8 mouse cellular contexts compared by ENCODE assay signal in genomic region chr16:20548096-20548948, GRCm38 (mm10). TPM values are rescaled to one million over a fixed set of nuclear protein-coding genes. Genes with fewer than 3 reads are reported as not detected.
A peak's percentile ranks its signal among the peaks of the same experiment; 100 is the strongest.
DNase-seq lines count a peak whose midpoint lies in the region; ATAC-seq and TF ChIP-seq lines count a peak whose summit lies in the region.

Abcf3 (plus strand) TSS chr16:20548577.

- ATAC-seq in heart, embryonic 11.5 days (replicated peaks; ENCODE audit: insufficient number of reproducible peaks, low FRiP score, low TSS enrichment) = peak; percentile 99
- ATAC-seq in kidney, embryonic 16.5 days (ENCODE audit: low FRiP score, low TSS enrichment) = peak; percentile 99

- H3K27ac ChIP-seq in heart, embryonic 11.5 days (ENCODE audit: low read depth, low read length) = peak within 1 kb of the TSS; percentile 76
- H3K27ac ChIP-seq in kidney, embryonic 16.5 days (ENCODE audit: low read length) = peak within 1 kb of the TSS; percentile 85
- H3K27ac ChIP-seq in liver, adult 2 months (replicated peaks; ENCODE audit: insufficient read depth, low read depth, low read length) = peak within 1 kb of the TSS; percentile 43

- no peak for TF ChIP-seq POLR2A in brain, embryonic 14.5 days (IDR thresholded peaks at IDR 0.05; ENCODE audit: borderline replicate concordance, extremely low read depth, insufficient read depth, insufficient read length, poor library complexity, severe bottlenecking)
- peak; percentile 77 for TF ChIP-seq POLR2A in liver, adult 2 months (IDR thresholded peaks at IDR 0.05; ENCODE audit: extremely low read depth, insufficient read depth, low read length)
- TF ChIP-seq POLR2A in myocyte (IDR thresholded peaks at IDR 0.05; ENCODE audit: insufficient read length, low read depth) = peak; percentile 85

- peak; percentile 100 for DNase-seq in brain, embryonic 14.5 days (ENCODE audit: low read depth)
- peak; percentile 97 for DNase-seq in liver, adult 2 months (ENCODE audit: extremely low read depth, low read depth, low spot score)
- peak; percentile 100 for DNase-seq in splenic B cell, adult 2 months (ENCODE audit: low read depth, low spot score)

- no peak for TF ChIP-seq CTCF in C2C12 (IDR thresholded peaks at IDR 0.05; ENCODE audit: control insufficient read depth, insufficient read depth, insufficient read length)
- TF ChIP-seq CTCF in brain, embryonic 14.5 days (IDR thresholded peaks at IDR 0.05; ENCODE audit: borderline replicate concordance, extremely low read depth, insufficient read depth, insufficient read length) = no peak
- no peak for TF ChIP-seq CTCF in liver, adult 2 months (IDR thresholded peaks at IDR 0.05; ENCODE audit: low read depth, low read length)

- no peaks in the 10 kb centered on the region for H3K27me3 ChIP-seq in C2C12 (ENCODE audit: control insufficient read depth, insufficient read depth, insufficient read length)
- no peaks in the 10 kb centered on the region for H3K27me3 ChIP-seq in erythroblast, embryonic 14.5 days (ENCODE audit: control insufficient read depth)
- H3K27me3 ChIP-seq in heart, embryonic 11.5 days (ENCODE audit: control insufficient read depth, insufficient read depth, low read length) = no peaks in the 10 kb centered on the region
- H3K27me3 ChIP-seq in kidney, embryonic 16.5 days (ENCODE audit: insufficient read depth, low read length) = no peaks in the 10 kb centered on the region
- H3K27me3 ChIP-seq in liver, adult 2 months (ENCODE audit: control insufficient read depth, insufficient read depth, low read length) = no peaks in the 10 kb centered on the region
- no peaks in the 10 kb centered on the region for H3K27me3 ChIP-seq in myocyte (ENCODE audit: control insufficient read depth, insufficient read depth, insufficient read length)
- H3K27me3 ChIP-seq in splenic B cell, adult 2 months (ENCODE audit: control insufficient read depth, insufficient read depth, low read length, poor library complexity, severe bottlenecking) = no peaks in the 10 kb centered on the region

- H3K4me3 ChIP-seq in C2C12 (ENCODE audit: insufficient read depth, poor library complexity, severe bottlenecking) (peak within 1 kb of the TSS; percentile 66), myocyte (peak within 1 kb of the TSS; percentile 99)
- peak within 1 kb of the TSS; percentile 75 for H3K4me3 ChIP-seq in erythroblast, embryonic 14.5 days (replicated peaks)
- peak within 1 kb of the TSS; percentile 86 for H3K4me3 ChIP-seq in heart, embryonic 11.5 days (ENCODE audit: low read depth, low read length)
- peak within 1 kb of the TSS; percentile 91 for H3K4me3 ChIP-seq in kidney, embryonic 16.5 days (ENCODE audit: low read length)
- peak within 1 kb of the TSS; percentile 65 for H3K4me3 ChIP-seq in liver, adult 2 months (ENCODE audit: insufficient read depth, low read depth, low read length)

- peaks cover 35% of the 10 kb centered on the region for H3K4me1 ChIP-seq in erythroblast, embryonic 14.5 days (ENCODE audit: control insufficient read depth)
- peaks cover 15% of the 10 kb centered on the region for H3K4me1 ChIP-seq in heart, embryonic 11.5 days (ENCODE audit: control insufficient read depth, insufficient read depth, low read length)
- H3K4me1 ChIP-seq in kidney, embryonic 16.5 days (ENCODE audit: insufficient read depth, low read length) = peaks cover 12% of the 10 kb centered on the region
- H3K4me1 ChIP-seq in liver, adult 2 months (ENCODE audit: control insufficient read depth, insufficient read depth, low read length) = peaks cover 10% of the 10 kb centered on the region

- H3K9ac ChIP-seq in heart, embryonic 11.5 days (ENCODE audit: low read depth, low read length) = peak within 1 kb of the TSS; percentile 87
- peak within 1 kb of the TSS; percentile 84 for H3K9ac ChIP-seq in kidney, embryonic 16.5 days (replicated peaks; ENCODE audit: low read length)
- H3K9ac ChIP-seq in liver, adult 2 months (ENCODE audit: low read depth, low read length) = peak within 1 kb of the TSS; percentile 82

- peaks cover 54% of the 10 kb centered on the region for H3K36me3 ChIP-seq in C2C12 (ENCODE audit: control insufficient read depth, insufficient read depth)
- H3K36me3 ChIP-seq in erythroblast, embryonic 14.5 days (ENCODE audit: control insufficient read depth) = peaks cover 73% of the 10 kb centered on the region
- peaks cover 35% of the 10 kb centered on the region for H3K36me3 ChIP-seq in heart, embryonic 11.5 days (ENCODE audit: control insufficient read depth, insufficient read depth, low read length)
- peaks cover 56% of the 10 kb centered on the region for H3K36me3 ChIP-seq in kidney, embryonic 16.5 days (ENCODE audit: insufficient read depth, low read length)
- peaks cover 36% of the 10 kb centered on the region for H3K36me3 ChIP-seq in liver, adult 2 months (ENCODE audit: control insufficient read depth, insufficient read depth, low read length)
- H3K36me3 ChIP-seq in myocyte (ENCODE audit: control insufficient read depth, insufficient read depth) = peaks cover 26% of the 10 kb centered on the region
- H3K36me3 ChIP-seq in splenic B cell, adult 2 months (ENCODE audit: control insufficient read depth, insufficient read depth, low read length, poor library complexity, severe bottlenecking) = peaks cover 8% of the 10 kb centered on the region

- H3ac ChIP-seq in C2C12 (ENCODE audit: control insufficient read depth, insufficient read length, low read depth) (peak within 1 kb of the TSS; percentile 87), myocyte (ENCODE audit: control insufficient read depth, insufficient read length) (peak within 1 kb of the TSS; percentile 63)

- peaks cover 15% of the 10 kb centered on the region for H3K79me2 ChIP-seq in C2C12 (ENCODE audit: control insufficient read depth, insufficient read depth)
- peaks cover 12% of the 10 kb centered on the region; the same call in 1 of the 2 replicates for H3K79me2 ChIP-seq in liver, adult 2 months (ENCODE audit: control insufficient read depth, insufficient read depth, low read length)
- peaks cover 13% of the 10 kb centered on the region for H3K79me2 ChIP-seq in myocyte (ENCODE audit: control insufficient read depth, insufficient read depth)

- peak within 1 kb of the TSS; percentile 91 for H3K4me2 ChIP-seq in heart, embryonic 11.5 days
- peak within 1 kb of the TSS; percentile 83 for H3K4me2 ChIP-seq in kidney, embryonic 16.5 days (replicated peaks; ENCODE audit: low read depth, low read length)
- H3K4me2 ChIP-seq in myocyte (ENCODE audit: low read depth) = peak within 1 kb of the TSS; percentile 96

- H3K9me3 ChIP-seq in erythroblast, embryonic 14.5 days (ENCODE audit: control insufficient read depth, low read length) = peaks cover 4% of the 10 kb centered on the region
- no peaks in the 10 kb centered on the region for H3K9me3 ChIP-seq in heart, embryonic 11.5 days (replicated peaks; ENCODE audit: control insufficient read depth, low read length)
- no peaks in the 10 kb centered on the region for H3K9me3 ChIP-seq in kidney, embryonic 16.5 days (ENCODE audit: low read length)

- H3K79me3 ChIP-seq in C2C12 (ENCODE audit: low read depth) = peaks cover 12% of the 10 kb centered on the region

- under 1% methylated on average over 56 of the region's 56 CpGs for WGBS in heart, embryonic 11.5 days (ENCODE audit: insufficient replicate concordance)
- under 1% methylated on average over 56 of the region's 56 CpGs for WGBS in kidney, embryonic 16.5 days
- under 1% methylated on average over 56 of the region's 56 CpGs for WGBS in liver, adult 2 months

TF ChIP-seq in C2C12, 6 proteins besides CTCF, POLR2A, EP300 and RAD21:
- TF ChIP-seq MAX (IDR thresholded peaks at IDR 0.05) (peak; percentile 45), MYOD1 (IDR thresholded peaks at IDR 0.05; ENCODE audit: control insufficient read depth, insufficient read length, low read depth) (no peak)

TF ChIP-seq in myocyte, 11 proteins besides CTCF, POLR2A, EP300 and RAD21:
- TF ChIP-seq E2F4 (IDR thresholded peaks at IDR 0.05; ENCODE audit: insufficient read depth) (no peak), MYOD1 (IDR thresholded peaks at IDR 0.05; ENCODE audit: control insufficient read depth in 1 of 3, insufficient read length in 2 of 3, low read depth in 2 of 3) (peak in 1 of 3 experiments; percentile 45), SRF (IDR thresholded peaks at IDR 0.05; ENCODE audit: control insufficient read depth, insufficient read length, low read depth) (peak; percentile 62), USF1 (IDR thresholded peaks at IDR 0.05; ENCODE audit: low read depth) (no peak), POLR2AphosphoS2 (IDR thresholded peaks at IDR 0.05; ENCODE audit: insufficient read length, low read depth) (peak; percentile 92)

RNA-seq across cellular contexts. Expression of gene Abcf3, which starts in this region (rescaled TPM):
- polyA plus RNA-seq in C2C12 (2012; fragmentation: generic; extraction: Trizol) (37.1 TPM), myocyte (2012; fragmentation: generic; extraction: Trizol) (50.2 TPM)
- 67.5 TPM in 2 replicates for polyA plus RNA-seq in brain, embryonic 14.5 days (2012; rRNA removed)
- polyA plus RNA-seq in erythroblast, embryonic 14.5 days (2012) = 0.73 and 2.6 TPM in 2 replicates
- polyA plus RNA-seq in heart, embryonic 11.5 days (2014; fragmentation: Nextera tagmentation; extraction: Ambion mirVana) = 41.4 and 44.9 TPM in 2 replicates
- 64.8 and 75.2 TPM in 2 replicates for polyA plus RNA-seq in kidney, embryonic 16.5 days (2015; fragmentation: Nextera tagmentation; extraction: Ambion mirVana)
- 42.0 and 44.9 TPM in 2 replicates for total RNA-seq in liver, adult 2 months (2014; rRNA removed)
- polyA plus RNA-seq in liver, adult 2 months (2012; rRNA removed) = 29.5 and 48.5 TPM in 2 replicates

Comparison
In these comparisons a context has a peak if more than half of its experiments do, and no peak if none do; other contexts are left out.
1. Peak in every context shown above with its lines: DNase-seq, ATAC-seq, H3K4me3 ChIP-seq and H3K27ac ChIP-seq.